14 mouse cellular contexts compared by ENCODE assay signal in genomic region chr1:116192299-116192698, GRCm38 (mm10).
"Had no signal": no experiment of that assay in that cellular context is flagged by ENCODE, and none has a peak within 500 bp of the region (broad histone marks: within the 10 kb centered on the region; RNA-seq: fewer than 3 reads in every experiment).

No protein-coding gene starts in this region.

- H3K4me3 ChIP-seq: kidney, embryonic 15.5 days; limb, embryonic 10.5 days; liver, embryonic 15.5 days; midbrain, embryonic 13.5 days; stomach, embryonic 15.5 days had no signal

- DNase-seq: kidney, adult 2 months; kidney, postnatal 14 days; layer of hippocampus, postnatal 36 days; lung, adult 2 months; lung, postnatal 36 days; thymus, postnatal 36 days had no signal

- H3K27me3 ChIP-seq: kidney, embryonic 15.5 days; liver, embryonic 15.5 days; midbrain, embryonic 13.5 days; stomach, embryonic 15.5 days had no signal

- H3K27ac ChIP-seq: kidney, embryonic 15.5 days; limb, embryonic 10.5 days; liver, embryonic 15.5 days; midbrain, embryonic 13.5 days; stomach, embryonic 15.5 days had no signal

- H3K9me3 ChIP-seq: kidney, embryonic 15.5 days; limb, embryonic 10.5 days; liver, embryonic 15.5 days; midbrain, embryonic 13.5 days; stomach, embryonic 15.5 days had no signal

- H3K4me2 ChIP-seq: kidney, embryonic 15.5 days; liver, embryonic 11.5 days; liver, embryonic 15.5 days; midbrain, embryonic 13.5 days; stomach, embryonic 15.5 days had no signal

- H3K36me3 ChIP-seq: kidney, embryonic 15.5 days; limb, embryonic 10.5 days; liver, embryonic 15.5 days; midbrain, embryonic 13.5 days; stomach, embryonic 15.5 days had no signal

- H3K9ac ChIP-seq: kidney, embryonic 15.5 days; liver, embryonic 15.5 days; midbrain, embryonic 13.5 days; stomach, embryonic 15.5 days had no signal

- H3K4me1 ChIP-seq: kidney, embryonic 15.5 days; limb, embryonic 10.5 days; liver, embryonic 15.5 days; midbrain, embryonic 13.5 days; stomach, embryonic 15.5 days had no signal

- ATAC-seq: intestine, embryonic 16.5 days; lung, postnatal 0 days; midbrain, embryonic 13.5 days had no signal
